Mouse (Mus musculus) forebrain, postnatal 0 days (tissue): ENCODE data around the gene Sfxn5. TPM values are rescaled to one million over a fixed set of nuclear protein-coding genes. Genes with fewer than 3 reads are reported as not detected.

Experiments
- ATAC-seq: fragments of 200-750 bp; cut with Nextera tagmentation; 2 replicates; pipeline ENCODE4 v1.8.0; 2017; ENCODE audit warnings: mild to moderate bottlenecking, moderate library complexity
- DNase-seq: peaks from one replicate; pipeline ENCODE4 v3.0.0-alpha.2; 2015
- H3K27ac ChIP-seq: fragments of 300-500 bp; sonication (generic); 2 replicates; pipeline ENCODE4 v1.5.1; 2014; ENCODE audit warnings: low read depth, mild to moderate bottlenecking, antibody characterized with exemption, low read length, moderate library complexity, mixed read lengths
- H3K27me3 ChIP-seq: fragments of 300-500 bp; sonication (generic); 2 replicates; pipeline ENCODE4 v1.6.1; 2014; ENCODE audit warnings: mild to moderate bottlenecking, low read length, mixed read lengths; ENCODE audit not compliant: insufficient read depth
- H3K36me3 ChIP-seq: fragments of 300-500 bp; sonication (generic); 2 replicates; pipeline ENCODE4 v1.6.1; 2014; ENCODE audit warnings: mild to moderate bottlenecking, moderate library complexity; ENCODE audit not compliant: insufficient read depth
- H3K4me1 ChIP-seq: fragments of 300-500 bp; sonication (generic); 2 replicates; pipeline ENCODE4 v1.6.1; 2014; ENCODE audit warnings: antibody characterized with exemption; ENCODE audit not compliant: insufficient read depth
- H3K4me2 ChIP-seq: fragments of 300-500 bp; sonication (generic); 2 replicates; pipeline ENCODE4 v1.6.1; 2014; ENCODE audit warnings: low read depth, mild to moderate bottlenecking, moderate library complexity
- H3K4me3 ChIP-seq: fragments of 300-500 bp; sonication (generic); 2 replicates; pipeline ENCODE4 v1.5.1; 2014; ENCODE audit warnings: low read depth, low read length, mixed read lengths
- H3K9ac ChIP-seq: fragments of 300-500 bp; sonication (generic); 2 replicates; pipeline ENCODE4 v1.6.1; 2014; ENCODE audit warnings: mild to moderate bottlenecking
- H3K9me3 ChIP-seq: fragments of 300-500 bp; sonication (generic); 2 replicates; pipeline ENCODE4 v1.6.1; 2016; ENCODE audit warnings: low read length
- CTCF ChIP-seq: sonication (generic); IDR thresholded peaks from 2 replicates; pipeline ENCODE4 v1.5.1; 2016; ENCODE audit warnings: antibody characterized with exemption, control low read depth, low read depth
- WGBS: fragments of 180-500 bp; shearing (Covaris S2); extraction: QIAGEN DNeasy Blood & Tissue Kit; methylation state at CpG from one replicate; pipeline ENCODE4 v1.1.7; 2014; 5-methylcytosine and 5-hydroxymethylcytosine counted together
- polyA plus RNA-seq: library from polyadenylated mRNA; unstranded; fragments of >200 nt; fragmentation: Nextera tagmentation; extraction: Ambion mirVana; gene quantifications from 2 replicates; pipeline ENCODE4 v1.2.1, GENCODE M21; 2015
- total RNA-seq: library from RNA; depleted of rRNA; stranded (reverse); fragments of >200 nt; gene quantifications from 2 replicates; pipeline ENCODE4 v1.2.3, GENCODE M21; 2014

Gene Sfxn5
- total and polyA plus RNA-seq, 2 experiments from 2014 or later: 49.1 to 55.6 TPM

DNA sequence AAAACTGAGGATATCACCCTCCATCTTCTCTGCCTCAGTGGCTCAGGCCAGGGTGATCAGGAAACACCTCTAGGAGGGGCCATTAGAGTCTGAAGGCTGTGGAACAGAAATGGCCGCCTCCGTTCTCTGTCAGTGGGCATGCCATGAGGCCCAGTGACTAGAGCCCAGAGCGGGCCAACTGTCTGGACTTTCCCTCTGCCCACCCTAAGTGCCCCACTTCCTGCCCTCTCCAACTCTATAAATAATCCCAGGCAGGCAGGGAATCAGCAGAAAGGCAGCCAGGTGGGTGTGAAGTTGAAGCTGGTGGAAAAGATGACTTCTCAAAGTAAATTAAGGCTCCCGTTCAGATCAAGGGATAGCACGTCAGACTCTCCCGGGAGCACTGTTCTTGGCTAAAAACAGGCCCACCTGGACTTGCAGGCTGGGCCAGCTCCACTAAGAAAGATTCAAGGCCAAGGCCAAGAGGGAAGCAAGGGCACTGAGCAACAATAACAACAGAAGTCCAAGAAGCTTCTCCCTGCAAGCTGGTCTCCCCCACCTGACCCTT lies 38.7 kb upstream of the Sfxn5 start:
- H3K4me2 ChIP-seq: peak overlapping the region; percentile 87
- no peak for TF ChIP-seq CTCF
- peaks cover 19% of the 10 kb centered on the region for H3K4me1 ChIP-seq
- no peaks in the 10 kb centered on the region for H3K27me3 ChIP-seq
- H3K4me3 ChIP-seq: no peak overlapping the region
- no peak for DNase-seq
- H3K9ac ChIP-seq: 0 out of 2 replicates have a peak overlapping the region, but pooled peaks have one; percentile 18
- WGBS: 78% methylated on average over 6 of the region's 6 CpGs
- H3K9me3 ChIP-seq: no peaks in the 10 kb centered on the region
- no peak overlapping the region for H3K27ac ChIP-seq
- ATAC-seq: no peak
- no peaks in the 10 kb centered on the region for H3K36me3 ChIP-seq

DNA sequence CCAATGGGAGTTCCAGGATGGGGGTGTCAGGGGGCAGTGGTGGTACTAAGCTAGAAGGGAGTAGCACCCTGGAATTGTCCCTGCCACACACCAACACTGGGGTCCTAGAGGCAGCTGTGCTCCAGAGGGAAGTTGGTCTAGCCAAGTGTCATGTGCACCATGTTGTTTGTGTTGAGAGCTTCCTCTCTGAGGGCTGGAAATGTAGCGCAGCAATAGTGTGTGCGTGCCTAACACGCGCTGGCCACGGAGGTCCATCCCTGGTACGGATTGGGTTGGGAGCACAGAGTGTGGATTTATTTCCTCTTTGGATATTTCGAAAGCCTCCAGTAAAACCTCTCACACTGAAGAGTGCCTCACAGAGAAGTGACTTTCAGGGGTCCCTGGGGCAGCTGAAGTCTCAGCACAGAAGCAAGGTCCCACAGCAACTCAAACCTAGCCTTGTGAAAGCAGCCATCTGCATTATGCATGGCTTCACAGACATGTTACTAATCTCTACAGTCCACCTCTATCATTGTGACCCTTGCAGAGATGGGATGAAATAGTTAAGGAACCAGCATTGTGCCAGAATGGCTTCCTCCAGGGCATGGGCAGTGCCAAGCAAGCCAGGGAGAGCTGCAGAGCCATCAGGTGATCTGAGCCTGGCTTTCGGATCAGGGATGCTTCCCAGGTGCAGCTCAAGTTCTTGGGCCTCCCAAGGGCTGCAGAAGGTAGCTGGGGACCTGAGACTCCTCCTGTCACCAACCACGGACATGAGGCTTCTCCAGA lies 37.6 kb upstream of the Sfxn5 start:
- Histone ChIP-seq H3K27ac (no peak overlapping the region), H3K9ac (no peak overlapping the region), H3K4me3 (no peak overlapping the region), H3K4me2 (no peak overlapping the region), H3K4me1 (peaks cover 19% of the 10 kb centered on the region), H3K9me3 (no peaks in the 10 kb centered on the region), H3K27me3 (no peaks in the 10 kb centered on the region), H3K36me3 (no peaks in the 10 kb centered on the region)
- ATAC-seq (no peak), DNase-seq (no peak)
- no peak for TF ChIP-seq CTCF
- 92% methylated on average over 9 of the region's 9 CpGs for WGBS

DNA sequence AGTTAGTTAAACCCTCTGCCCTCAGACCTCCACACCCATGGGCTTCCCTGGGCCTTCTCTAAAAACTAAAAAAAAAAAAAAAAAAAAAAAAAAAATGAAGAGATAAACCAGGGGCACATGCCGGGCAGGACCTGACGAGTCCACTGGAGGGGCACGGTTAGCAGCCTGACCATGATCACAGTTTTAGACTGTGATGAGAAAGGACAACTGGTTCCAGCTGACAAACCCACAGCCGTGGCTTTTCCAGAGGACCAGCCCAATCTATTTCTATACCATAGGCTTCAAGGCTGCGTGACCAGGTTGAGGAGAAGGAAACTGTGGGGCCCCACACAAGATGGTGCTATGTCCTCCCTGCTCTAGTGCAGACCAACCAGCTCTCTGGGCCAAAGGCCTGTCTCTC lies 36.8 kb upstream of the Sfxn5 start:
- ATAC-seq (no peak), DNase-seq (no peak)
- peaks cover 5% of the 10 kb centered on the region; the same call in 1 of the 2 replicates for H3K36me3 ChIP-seq
- H3K9ac ChIP-seq: no peak overlapping the region
- H3K27me3 ChIP-seq: no peaks in the 10 kb centered on the region
- WGBS: 92% methylated on average over 5 of the region's 5 CpGs
- no peak overlapping the region for H3K4me3 ChIP-seq
- TF ChIP-seq CTCF: no peak
- H3K4me2 ChIP-seq: no peak overlapping the region
- H3K9me3 ChIP-seq: no peaks in the 10 kb centered on the region
- peaks cover 19% of the 10 kb centered on the region for H3K4me1 ChIP-seq
- H3K27ac ChIP-seq: no peak overlapping the region

DNA sequence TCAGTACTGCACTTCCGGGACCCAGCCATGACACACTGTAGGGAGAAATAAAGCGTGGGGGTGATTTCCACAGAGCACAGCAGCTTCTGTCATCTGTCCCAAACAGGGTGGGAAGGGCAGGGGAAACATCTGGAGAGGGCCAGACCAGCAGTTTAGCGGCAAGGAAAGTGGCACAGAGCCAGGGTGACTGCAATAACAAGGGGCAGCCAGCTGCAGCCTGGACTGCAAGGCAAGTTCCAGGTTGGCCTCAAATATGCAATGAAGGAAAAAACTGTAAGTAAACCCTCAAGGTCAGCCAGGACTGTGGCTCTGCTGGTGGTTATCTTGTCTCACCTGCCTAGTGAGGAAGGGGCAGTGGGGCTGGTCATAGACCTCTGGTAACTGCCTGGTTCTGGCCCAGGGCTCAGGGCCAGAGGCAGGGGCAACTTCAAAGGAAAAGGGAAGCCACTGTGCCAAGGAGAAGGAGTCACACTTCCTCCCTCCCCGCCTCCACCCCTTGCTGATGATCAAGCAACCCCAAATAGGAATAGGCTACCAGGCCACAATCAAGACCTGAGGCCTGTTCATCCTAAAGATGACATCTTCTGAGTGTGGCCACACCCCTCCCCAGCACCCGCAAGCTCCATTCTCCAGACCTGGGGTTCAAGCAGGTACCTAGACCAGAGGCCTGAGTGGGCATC lies 36.1 kb upstream of the Sfxn5 start:
- H3K9ac ChIP-seq: no peak overlapping the region
- no peak overlapping the region for H3K4me2 ChIP-seq
- H3K9me3 ChIP-seq: no peaks in the 10 kb centered on the region
- TF ChIP-seq CTCF: no peak
- WGBS: 80% methylated on average over 5 of the region's 5 CpGs
- no peak overlapping the region for H3K27ac ChIP-seq
- no peaks in the 10 kb centered on the region for H3K27me3 ChIP-seq
- peaks cover 19% of the 10 kb centered on the region for H3K4me1 ChIP-seq
- no peak for ATAC-seq
- DNase-seq: no peak
- no peak overlapping the region for H3K4me3 ChIP-seq
- H3K36me3 ChIP-seq: peaks cover 5% of the 10 kb centered on the region; the same call in 1 of the 2 replicates

DNA sequence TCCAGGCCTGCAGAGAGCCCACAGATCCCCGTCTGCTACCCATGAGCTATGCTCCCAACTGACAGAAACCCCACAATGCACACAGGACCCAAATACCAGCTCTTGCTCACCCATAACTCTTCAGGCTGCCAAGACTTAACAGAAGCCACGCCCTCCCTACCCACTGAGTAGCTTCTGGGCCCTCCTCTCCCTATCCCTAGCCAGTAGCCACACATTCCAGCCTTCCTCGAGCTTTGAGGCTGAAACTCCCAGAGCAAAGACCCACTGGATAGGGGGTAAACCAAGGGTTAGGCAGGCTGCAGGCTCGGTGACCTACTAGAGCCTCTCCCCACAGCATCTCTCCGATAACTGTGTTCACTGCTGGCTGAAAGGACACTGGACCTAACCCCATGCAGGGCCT lies 35.5 kb upstream of the Sfxn5 start:
- Histone ChIP-seq H3K27me3 (no peaks in the 10 kb centered on the region), H3K4me2 (no peak overlapping the region), H3K4me1 (peaks cover 18% of the 10 kb centered on the region), H3K36me3 (peaks cover 5% of the 10 kb centered on the region; the same call in 1 of the 2 replicates), H3K9me3 (no peaks in the 10 kb centered on the region), H3K27ac (no peak overlapping the region), H3K9ac (no peak overlapping the region), H3K4me3 (no peak overlapping the region)
- WGBS: 62% methylated on average over 5 of the region's 5 CpGs
- DNase-seq (no peak), ATAC-seq (no peak)
- no peak for TF ChIP-seq CTCF

DNA sequence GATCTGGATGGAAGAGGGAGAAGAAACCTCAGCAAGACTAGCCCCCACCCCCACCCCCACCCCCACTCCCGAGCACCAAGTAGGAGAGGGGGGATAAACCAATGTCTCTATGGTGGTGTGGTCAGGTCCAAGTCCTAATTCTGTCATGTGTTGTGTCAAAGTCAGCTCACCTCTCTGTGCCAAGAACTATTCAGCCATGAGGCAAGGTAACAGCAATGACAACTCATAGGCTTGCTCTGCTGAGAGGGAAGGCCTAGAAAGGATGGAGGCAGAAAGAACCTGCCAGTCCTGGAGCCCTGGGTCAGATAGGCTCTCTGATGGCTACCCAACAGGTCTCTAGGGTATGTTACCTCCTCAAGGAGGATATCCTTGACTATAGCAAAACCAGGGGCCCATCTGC lies 34.9 kb upstream of the Sfxn5 start:
- DNase-seq (no peak), ATAC-seq (no peak)
- no peak overlapping the region for H3K4me2 ChIP-seq
- no peak overlapping the region for H3K4me3 ChIP-seq
- peaks cover 13% of the 10 kb centered on the region for H3K4me1 ChIP-seq
- no peaks in the 10 kb centered on the region for H3K27me3 ChIP-seq
- H3K36me3 ChIP-seq: peaks cover 5% of the 10 kb centered on the region; the same call in 1 of the 2 replicates
- no peaks in the 10 kb centered on the region for H3K9me3 ChIP-seq
- H3K27ac ChIP-seq: no peak overlapping the region
- no peak overlapping the region for H3K9ac ChIP-seq
- no peak for TF ChIP-seq CTCF
- 88% methylated on average over 1 of the region's 1 CpGs for WGBS

DNA sequence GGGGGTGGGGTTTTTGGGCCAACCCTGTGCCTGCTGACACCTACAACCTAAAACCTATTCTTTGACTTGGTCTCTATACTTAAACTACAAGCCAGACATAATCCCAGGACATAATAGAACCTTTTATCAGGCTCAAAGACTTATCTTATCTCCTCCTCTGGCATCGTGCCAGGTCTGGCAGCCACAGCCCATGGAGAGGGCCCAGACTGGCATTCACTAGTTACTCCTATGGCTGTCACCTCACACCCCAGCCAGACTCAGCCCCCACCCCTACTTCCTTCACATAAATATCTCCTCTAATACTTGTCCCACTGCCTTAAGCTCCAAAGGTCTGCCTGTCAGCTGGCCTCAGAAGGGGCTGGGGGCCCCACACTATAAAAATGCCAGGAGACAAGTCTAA lies 33.2 kb upstream of the Sfxn5 start:
- no peaks in the 10 kb centered on the region for H3K4me1 ChIP-seq
- no peak overlapping the region for H3K4me2 ChIP-seq
- ATAC-seq: no peak
- no peak overlapping the region for H3K9ac ChIP-seq
- 70% methylated on average over 1 of the region's 1 CpGs for WGBS
- H3K9me3 ChIP-seq: no peaks in the 10 kb centered on the region
- H3K27ac ChIP-seq: no peak overlapping the region
- no peak for DNase-seq
- H3K36me3 ChIP-seq: peaks cover 5% of the 10 kb centered on the region; the same call in 1 of the 2 replicates
- no peak for TF ChIP-seq CTCF
- no peak overlapping the region for H3K4me3 ChIP-seq
- H3K27me3 ChIP-seq: no peaks in the 10 kb centered on the region
